Mouse (Mus musculus) cortical plate, adult 2 months (tissue): ENCODE results near the gene Iqch.
"Not testable (repeated sequence)": the region's sequence is repeated elsewhere in the genome, so short reads cannot be mapped to it uniquely, and the experiment has no call there.

Experiments used
- CTCF ChIP-seq: fragments of 200-500 bp; IDR thresholded peaks from 2 replicates; pipeline ENCODE4 v1.5.1; 2011; ENCODE audit warnings: mild to moderate bottlenecking, control low read depth, low read length; ENCODE audit not compliant: insufficient read depth; ENCODE audit errors: extremely low read depth
- POLR2A ChIP-seq: fragments of 200-500 bp; IDR thresholded peaks from 2 replicates; pipeline ENCODE4 v1.6.1; 2011; ENCODE audit warnings: mild to moderate bottlenecking, low read length, control low read depth; ENCODE audit not compliant: insufficient read depth; ENCODE audit errors: extremely low read depth

- not testable (repeated sequence) for TF ChIP-seq CTCF, POLR2A
Observed at GRCm38 (mm10) chr9:63550701-63551100, 51.6 kb downstream of the Iqch start.
